Mouse (Mus musculus) 3T3-L1 (cell line): Measurements from ENCODE around the gene Smarcc1.
A peak's percentile ranks its signal among the peaks of the same experiment; 100 is the strongest.

Experiments used
- DNase-seq: peaks from one replicate; pipeline ENCODE4 v3.0.0-alpha.2; 2015; ENCODE audit warnings: low read depth, low spot score

The Smarcc1 gene

DNA sequence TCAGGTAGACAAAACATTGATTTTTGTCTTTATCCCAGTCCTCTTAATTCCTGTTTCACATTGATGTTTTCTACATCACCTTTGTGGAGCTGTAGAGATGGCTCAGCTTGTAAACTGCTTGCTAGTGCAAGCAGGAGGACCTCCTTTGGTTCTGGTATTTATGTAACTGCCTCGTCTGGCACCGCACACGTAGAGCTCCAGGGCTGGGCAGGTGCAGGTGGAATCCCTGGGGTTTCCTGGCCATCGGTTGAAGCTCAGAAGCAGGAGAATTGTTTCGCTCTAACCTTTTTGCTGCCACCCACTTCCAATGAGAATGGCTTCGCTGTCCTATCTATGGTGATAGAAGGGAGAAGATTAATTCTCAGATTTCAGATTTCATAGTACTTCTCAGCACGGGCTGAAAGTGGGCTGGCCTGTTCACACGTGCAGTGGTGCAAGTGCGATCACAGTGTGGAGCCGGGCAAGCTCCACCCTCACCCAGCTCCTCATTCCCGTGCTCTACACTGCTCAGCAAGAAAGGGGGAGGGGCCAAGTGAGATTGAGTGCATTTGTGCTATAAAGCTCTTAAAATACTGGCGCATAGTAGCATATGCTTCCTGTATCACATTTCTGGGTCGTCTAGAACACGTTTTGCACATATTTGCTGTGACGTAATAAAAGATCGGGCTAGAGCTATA, 113.0 kb downstream of the Smarcc1 start:
- no peak for DNase-seq

DNA sequence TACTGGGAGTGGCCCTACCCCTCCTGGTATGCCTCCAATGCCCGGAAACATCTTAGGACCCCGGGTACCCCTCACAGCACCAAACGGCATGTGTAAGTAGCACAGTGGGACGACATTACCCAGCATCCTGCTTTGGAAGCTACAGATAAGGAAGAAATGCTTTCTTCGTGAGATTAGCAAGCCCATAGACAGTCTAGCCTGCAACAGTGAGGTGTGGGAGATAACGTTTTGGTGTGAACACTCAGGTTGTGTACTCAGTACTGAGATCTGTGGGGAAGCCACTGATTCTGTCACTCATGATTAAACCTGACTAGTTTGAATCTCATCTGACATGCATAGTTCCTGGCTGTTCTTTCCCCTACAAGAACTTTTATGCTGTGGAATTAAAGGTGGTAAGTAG, 117.5 kb downstream of the Smarcc1 start:
- DNase-seq: no peak

- DNase-seq: no peak
Observed at GRCm38 (mm10) chr9:110243221-110243833, 125.8 kb downstream of the Smarcc1 start, which contains the start of gene Cspg5. Gene Cspg5 (plus strand): TSS chr9:110243783.

DNA sequence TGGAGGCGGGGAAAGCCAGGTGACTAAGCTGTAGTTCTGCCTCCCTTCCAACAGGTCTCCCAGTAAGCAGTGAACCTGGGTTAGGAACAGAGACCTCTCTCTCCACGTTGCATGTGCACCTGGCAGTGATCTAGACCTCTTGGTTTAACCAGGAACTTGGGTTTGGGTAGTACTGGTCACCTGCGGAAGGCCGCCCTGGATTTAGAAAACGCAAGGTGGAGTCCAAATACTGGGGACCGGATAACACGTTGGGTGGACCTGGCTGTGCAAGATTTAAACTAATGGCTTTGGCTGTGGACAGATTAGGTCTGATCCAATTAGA, 127.0 kb downstream of the Smarcc1 start:
- DNase-seq: no peak

DNA sequence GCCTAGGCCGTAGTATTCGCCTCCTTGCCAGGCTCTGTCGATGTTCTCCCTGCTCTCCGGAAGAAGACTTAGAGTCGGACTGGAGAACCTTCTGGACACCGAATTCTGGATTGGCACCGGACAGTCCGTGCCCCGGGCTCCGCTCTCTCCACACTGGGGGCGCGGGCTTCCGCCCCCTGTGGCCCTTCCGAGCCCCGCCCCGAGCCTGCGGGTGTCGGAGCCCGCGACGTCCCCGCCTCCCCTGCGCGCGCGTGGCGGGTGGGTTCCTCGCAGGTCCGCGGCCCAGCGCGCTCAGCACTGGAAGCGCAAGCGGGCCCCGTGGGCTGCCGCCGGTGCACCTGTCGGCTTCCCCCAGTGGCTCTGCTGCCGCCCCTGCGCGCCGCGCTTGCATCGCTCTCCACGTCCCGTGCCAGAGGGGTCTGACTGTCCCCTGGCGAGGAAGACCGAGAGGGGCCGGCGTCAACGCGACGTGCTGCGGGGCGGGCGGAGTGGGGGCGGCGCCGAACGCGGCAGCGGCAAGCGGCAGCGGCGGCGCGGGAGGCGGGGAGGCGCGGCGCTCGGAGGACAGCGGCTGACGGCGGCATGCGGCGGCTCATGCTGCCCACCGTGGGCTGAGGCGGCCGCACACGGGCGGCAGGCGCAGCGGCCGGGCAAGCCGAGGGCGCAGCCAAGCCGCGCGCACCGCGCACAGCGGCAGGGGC, 127.5 kb downstream of the Smarcc1 start:
- no peak for DNase-seq

DNA sequence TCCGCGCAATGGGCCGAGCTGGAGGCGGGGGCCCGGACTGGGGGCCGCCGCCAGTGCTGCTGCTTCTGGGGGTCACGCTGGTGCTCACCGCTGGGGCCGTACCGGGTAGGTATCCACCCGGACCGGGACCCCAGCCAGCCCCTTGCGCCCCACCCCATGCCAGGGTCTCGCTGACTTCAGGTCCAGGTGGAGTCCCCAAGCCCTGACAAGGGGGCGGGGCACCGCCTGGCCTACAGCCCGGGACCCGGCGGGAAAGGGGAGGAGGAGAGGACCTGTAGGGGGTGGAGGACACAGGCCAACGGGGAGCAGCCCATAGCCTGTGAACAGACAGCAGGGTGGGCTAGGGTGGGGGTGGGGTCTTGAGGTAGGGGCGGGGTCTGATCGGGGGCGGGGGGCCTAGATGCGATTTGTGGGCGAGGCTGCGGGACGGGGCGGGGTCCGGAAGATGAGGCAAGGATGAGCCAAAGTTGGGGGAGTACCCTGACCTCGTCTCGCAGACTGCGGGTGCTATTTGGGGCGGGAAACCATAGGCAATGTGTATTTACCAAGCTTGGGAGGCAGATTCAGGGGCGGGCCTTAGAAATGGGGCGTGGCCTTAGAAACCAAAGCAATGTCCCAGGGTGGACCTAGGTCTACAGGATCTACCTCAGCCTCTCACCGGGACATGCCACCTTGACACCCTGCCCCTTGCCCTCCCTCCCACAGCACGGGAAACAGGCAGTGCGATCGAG, 128.2 kb downstream of the Smarcc1 start:
- no peak for DNase-seq

DNA sequence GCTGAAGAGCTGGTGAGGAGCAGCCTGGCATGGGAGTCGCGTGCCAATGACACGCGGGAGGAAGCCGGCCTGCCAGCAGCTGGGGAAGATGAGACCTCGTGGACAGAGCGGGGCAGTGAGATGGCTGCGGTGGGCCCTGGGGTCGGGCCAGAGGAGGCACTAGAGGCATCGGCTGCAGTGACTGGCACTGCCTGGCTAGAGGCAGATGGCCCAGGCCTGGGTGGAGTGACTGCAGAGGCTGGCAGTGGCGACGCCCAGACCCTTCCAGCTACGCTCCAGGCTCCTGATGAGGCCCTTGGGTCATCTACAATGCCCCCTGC, 128.8 kb downstream of the Smarcc1 start:
- no peak for DNase-seq

- no peak for DNase-seq
Observed at GRCm38 (mm10) chr9:110247049-110247448, 129.5 kb downstream of the Smarcc1 start.

DNA sequence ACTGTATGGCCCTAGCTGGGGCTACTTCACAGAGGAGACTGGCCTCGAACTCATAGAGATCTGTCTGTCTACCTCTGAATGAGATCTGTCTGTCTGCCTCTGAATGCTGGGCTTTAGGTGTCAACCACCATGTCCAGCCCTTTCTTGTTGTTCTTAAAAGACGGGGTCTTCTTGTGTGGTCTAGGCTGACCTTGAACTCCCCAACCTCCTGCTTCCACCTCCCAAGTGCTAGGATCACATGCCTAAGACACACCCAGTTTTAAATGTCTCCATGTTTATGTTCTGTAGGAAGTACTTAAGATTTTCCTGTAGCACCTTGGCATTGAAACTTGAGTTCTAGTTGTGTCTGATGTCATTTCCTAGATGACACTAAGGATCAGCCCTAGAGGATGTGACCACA, 131.4 kb downstream of the Smarcc1 start:
- DNase-seq: no peak

DNA sequence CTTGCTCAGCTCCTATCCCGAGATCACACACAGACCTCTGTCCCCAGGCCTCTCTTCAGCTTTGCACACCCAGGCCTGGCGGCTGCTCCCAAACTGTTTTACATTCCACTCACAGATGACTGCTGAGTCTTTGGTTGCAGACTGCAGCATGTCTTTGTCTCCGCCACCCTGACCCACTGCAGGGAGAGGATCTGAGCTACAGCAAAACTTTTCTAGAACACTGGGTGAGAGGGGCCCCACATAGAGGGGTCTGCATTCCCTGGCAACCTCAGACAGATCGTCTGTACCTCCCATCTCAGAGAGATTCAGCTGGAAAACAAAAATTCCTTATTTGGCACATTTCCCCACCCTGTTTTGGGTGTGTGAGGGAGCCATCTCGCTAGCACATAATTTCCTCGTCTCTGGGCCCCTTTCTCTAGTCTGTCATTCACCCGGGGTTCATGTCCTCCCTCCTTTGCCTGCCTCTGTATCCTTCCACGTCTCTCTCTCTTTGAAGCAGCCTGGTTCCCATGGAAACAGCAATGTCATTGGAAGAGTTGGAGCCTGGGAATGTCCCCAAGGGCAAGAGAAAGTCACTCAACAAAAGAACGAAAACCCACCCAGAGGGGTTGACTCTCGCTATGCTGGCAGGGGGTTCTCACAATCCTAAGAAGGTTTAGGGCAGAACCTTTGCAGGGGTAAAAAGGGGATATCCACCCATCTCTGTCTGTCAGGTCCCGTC, 132.5 kb downstream of the Smarcc1 start:
- DNase-seq: no peak

DNA sequence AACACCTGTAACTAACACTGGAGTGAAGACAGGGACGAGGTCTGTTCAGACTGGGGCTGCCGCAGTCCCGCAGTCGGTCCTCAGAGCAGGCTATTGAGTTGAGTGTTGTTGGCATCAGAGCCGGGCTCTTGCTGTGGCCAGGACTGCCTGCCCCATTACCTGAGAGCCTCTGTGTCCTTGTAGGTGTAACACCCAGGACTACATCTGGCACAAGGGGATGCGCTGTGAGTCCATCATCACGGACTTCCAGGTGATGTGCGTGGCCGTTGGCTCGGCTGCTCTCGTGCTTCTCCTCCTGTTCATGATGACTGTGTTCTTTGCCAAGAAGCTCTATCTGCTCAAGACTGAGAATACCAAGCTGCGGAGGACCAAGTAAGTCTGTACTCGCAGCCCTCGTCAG, 133.3 kb downstream of the Smarcc1 start:
- no peak for DNase-seq

GRCm38 (mm10) chr9:110255407-110256019, 138.0 kb downstream of the Smarcc1 start:
- DNase-seq: no peak

- no peak for DNase-seq
Observed at GRCm38 (mm10) chr9:110258646-110259045, 141.1 kb downstream of the Smarcc1 start.

DNA sequence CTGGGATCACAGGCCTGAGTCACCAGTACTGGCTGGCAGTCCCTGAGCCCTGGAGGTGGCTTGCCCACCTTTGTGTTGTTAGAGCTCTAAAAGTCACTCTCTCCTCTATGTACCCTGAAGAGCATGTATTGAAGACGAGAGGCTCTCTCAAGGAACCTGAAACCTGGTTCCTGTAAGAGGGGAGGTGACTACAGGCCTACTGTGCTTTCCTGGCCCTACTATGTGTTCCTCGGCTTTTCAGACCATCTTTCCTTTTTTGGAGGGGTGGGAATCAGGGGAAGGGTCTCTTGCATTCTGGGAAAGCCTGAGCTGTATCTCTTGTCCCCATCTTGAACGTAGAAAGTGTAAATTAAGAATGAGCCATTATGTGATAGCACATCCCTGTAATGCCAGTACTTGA, 141.6 kb downstream of the Smarcc1 start:
- DNase-seq: no peak

GRCm38 (mm10) chr9:110263181-110263580, 145.7 kb downstream of the Smarcc1 start:
- DNase-seq: no peak

GRCm38 (mm10) chr9:110264991-110265390, 147.5 kb downstream of the Smarcc1 start:
- DNase-seq: no peak

GRCm38 (mm10) chr9:110268416-110268815, 150.9 kb downstream of the Smarcc1 start:
- no peak for DNase-seq

- DNase-seq: no peak
Observed at GRCm38 (mm10) chr9:110272330-110272729, 154.8 kb downstream of the Smarcc1 start.

DNA sequence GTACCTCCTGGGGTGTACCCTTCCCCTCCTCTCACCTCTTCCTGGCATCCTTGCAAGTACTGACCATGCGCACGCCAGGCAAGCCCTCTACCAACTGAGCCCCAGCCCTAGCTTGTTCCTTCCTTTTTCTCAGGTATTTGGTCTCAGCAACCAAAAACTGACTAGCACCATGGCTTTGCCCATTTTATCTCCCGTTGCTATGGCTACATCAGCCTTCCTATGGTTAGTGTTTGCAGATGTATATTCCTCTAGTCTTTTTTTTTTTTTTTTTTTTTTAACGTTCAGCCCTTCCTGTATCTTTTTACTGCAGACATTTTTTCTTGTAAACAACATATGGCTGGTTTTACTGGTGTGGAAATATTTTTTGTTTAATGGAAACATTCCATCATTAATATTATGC, 156.0 kb downstream of the Smarcc1 start:
- no peak for DNase-seq

DNA sequence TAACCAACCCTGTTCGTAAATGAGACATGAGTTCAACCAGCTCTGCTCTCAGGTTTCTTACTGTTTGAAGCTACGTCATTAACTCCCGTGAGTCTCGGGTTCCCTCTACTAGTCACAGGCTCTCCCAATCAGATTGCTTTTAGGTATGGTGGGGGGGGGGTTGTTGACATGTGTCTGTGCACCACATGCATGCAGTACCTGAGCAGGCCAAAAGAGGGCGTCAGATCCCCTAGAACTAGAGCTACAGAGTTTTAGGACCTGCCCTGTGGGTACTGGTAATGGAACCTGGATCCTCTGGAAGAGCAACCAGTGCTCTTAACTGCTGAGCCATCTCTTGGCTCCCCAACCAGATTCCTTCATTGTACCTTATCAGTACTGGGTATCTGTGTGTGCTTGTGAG, 158.4 kb downstream of the Smarcc1 start:
- peak; percentile 6 for DNase-seq

DNA sequence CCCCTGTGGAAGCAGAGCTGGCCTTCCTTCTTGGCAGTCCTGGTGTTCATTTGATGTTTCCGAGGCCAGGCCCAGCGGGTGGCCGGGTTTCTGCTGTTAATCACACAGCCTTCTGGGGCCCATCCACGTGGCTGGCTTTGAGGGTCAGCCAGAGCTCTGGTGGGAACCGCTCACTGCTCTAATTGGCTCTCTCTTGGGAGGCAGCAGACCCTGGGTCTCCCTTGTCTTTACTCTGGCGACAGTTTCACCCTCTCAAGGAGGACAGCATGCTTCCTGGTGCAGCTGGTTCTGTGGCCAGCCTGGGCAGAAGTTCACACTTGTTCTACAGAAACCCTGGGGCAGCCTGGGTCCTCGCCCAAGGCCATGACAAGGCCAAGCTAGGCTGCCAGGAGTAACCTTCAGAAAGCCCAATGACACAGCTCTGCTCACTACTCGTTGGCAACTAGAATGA, 159.9 kb downstream of the Smarcc1 start:
- DNase-seq: no peak
